Mouse (Mus musculus) ovary, adult 18-20 months (tissue): Measurements from ENCODE around the gene Mier2.

Source experiments
- DNase-seq: peaks from one replicate; pipeline ENCODE4 v3.0.0; 2022; ENCODE audit warnings: low spot score, mixed read lengths

Mier2 gene

DNA sequence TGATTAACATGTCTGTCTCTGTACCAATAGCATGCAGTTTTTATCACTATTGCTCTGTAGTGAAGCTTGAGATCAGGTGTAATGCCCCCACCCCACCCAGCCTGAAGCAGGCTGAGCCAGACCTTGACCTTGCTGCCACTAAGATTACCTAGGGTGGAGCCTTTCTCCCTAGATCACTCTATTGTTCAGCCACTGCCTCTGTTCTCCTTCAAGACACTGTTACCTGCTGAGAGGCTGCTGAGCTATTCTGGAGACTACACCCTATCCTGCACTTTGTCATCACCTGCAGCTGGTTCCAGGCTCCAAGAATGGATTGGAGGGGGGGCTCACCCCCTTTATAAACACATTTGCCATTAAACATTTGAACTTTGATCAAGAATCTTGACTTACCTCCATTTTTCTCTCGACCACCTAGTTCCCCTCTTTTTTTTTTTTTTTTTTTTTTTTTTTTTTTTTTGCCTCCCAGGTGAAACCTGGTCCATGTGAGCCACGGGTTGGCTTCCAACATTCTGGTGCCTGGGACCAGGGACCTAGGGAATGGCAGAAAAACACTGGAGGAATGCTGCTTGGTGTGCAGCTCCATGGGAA is 58.2 kb downstream of the Mier2 start:
- no peak for DNase-seq

DNA sequence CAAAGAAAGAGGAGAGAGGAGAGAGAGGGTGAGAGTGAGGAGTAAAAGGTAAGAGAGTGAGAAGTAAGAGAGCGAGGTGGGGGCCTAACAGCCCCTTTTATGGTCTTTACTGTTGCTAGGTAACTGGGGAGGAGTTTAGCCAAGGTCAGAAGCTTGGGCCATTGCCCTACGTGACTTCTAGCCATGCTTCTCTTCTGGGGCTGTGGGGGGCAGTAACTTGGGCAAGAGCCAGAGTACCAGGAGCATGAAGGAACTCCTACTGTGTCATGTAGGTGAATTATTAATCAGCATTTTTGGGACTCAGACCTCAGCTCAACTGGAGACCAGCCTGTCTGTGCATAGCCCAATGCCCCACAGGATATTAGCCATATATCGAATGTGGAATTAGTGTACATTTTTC is 59.1 kb downstream of the Mier2 start:
- DNase-seq: no peak
